ENCODE assay signal across 25 mouse cellular contexts in genomic region chr1:130728708-130729107, GRCm38 (mm10). TPM values are rescaled to one million over a fixed set of nuclear protein-coding genes. Genes with fewer than 3 reads are reported as not detected.
A peak's percentile ranks its signal among the peaks of the same experiment; 100 is the strongest.
DNase-seq lines count a peak whose midpoint lies in the region; ATAC-seq and TF ChIP-seq lines count a peak whose summit lies in the region.
"Had no signal": no experiment of that assay in that cellular context is flagged by ENCODE, and none has a peak within 500 bp of the region (broad histone marks: within the 10 kb centered on the region; RNA-seq: fewer than 3 reads in every experiment).

No protein-coding gene starts in this region.

- H3K27ac ChIP-seq in forebrain, embryonic 14.5 days (ENCODE audit: low read depth, low read length), result no peak overlapping the region
- H3K27ac ChIP-seq in forebrain, embryonic 12.5 days, result no peak overlapping the region
- H3K27ac ChIP-seq in layer of hippocampus, adult 2 months, result 0 out of 2 replicates have a peak overlapping the region, but pooled peaks have one; percentile 20
- peak overlapping the region; percentile 9; the same call in 1 of the 2 replicates for H3K27ac ChIP-seq in liver, embryonic 13.5 days
- no peak overlapping the region for H3K27ac ChIP-seq in liver, postnatal 0 days (ENCODE audit: low read depth)
- H3K27ac ChIP-seq: embryonic facial prominence, embryonic 13.5 days; forebrain, embryonic 13.5 days; gastrocnemius, adult 2 months; heart, embryonic 10.5 days; hindbrain, embryonic 12.5 days had no signal

- no peak overlapping the region for H3K4me2 ChIP-seq in forebrain, embryonic 14.5 days (ENCODE audit: low read length)
- no peak overlapping the region for H3K4me2 ChIP-seq in forebrain, embryonic 12.5 days
- H3K4me2 ChIP-seq in liver, embryonic 13.5 days, result no peak overlapping the region
- no peak overlapping the region for H3K4me2 ChIP-seq in liver, postnatal 0 days (ENCODE audit: low read depth, low read length)
- H3K4me2 ChIP-seq: embryonic facial prominence, embryonic 13.5 days; forebrain, embryonic 13.5 days; hindbrain, embryonic 12.5 days had no signal

- peak; percentile 19 for DNase-seq in forebrain, embryonic 14.5 days (ENCODE audit: low spot score)
- peak in 1 of 2 experiments; percentile 61 for DNase-seq in layer of hippocampus, adult 2 months (ENCODE audit: low spot score in 2 of 2)
- DNase-seq in layer of hippocampus, adult 11-12 months (ENCODE audit: low spot score), result no peak
- no peak for DNase-seq in liver, embryonic 13.5 days
- DNase-seq in liver, postnatal 0 days, result no peak
- peak; percentile 80 for DNase-seq in brain, adult 2 months (ENCODE audit: low read depth, low spot score)
- DNase-seq: adrenal gland, postnatal 10 days; B cell, adult 2 months; cerebellum, adult 18-20 months; cerebellum, adult 9-11 months; cerebellum, postnatal 36 days; gastrocnemius, adult 2 months; gastrocnemius, postnatal 25 days; heart, postnatal 10 days; heart, postnatal 4 days had no signal

- H3K27me3 ChIP-seq in forebrain, embryonic 14.5 days (replicated peaks; ENCODE audit: control insufficient read depth, insufficient read depth, low read length), result no peaks in the 10 kb centered on the region
- H3K27me3 ChIP-seq in forebrain, embryonic 12.5 days, result no peaks in the 10 kb centered on the region
- H3K27me3 ChIP-seq in liver, embryonic 13.5 days, result no peaks in the 10 kb centered on the region
- H3K27me3 ChIP-seq in liver, postnatal 0 days (ENCODE audit: insufficient read depth, low read length), result no peaks in the 10 kb centered on the region
- H3K27me3 ChIP-seq: embryonic facial prominence, embryonic 13.5 days; forebrain, embryonic 13.5 days; hindbrain, embryonic 12.5 days had no signal

- no peaks in the 10 kb centered on the region for H3K4me1 ChIP-seq in forebrain, embryonic 14.5 days (ENCODE audit: control insufficient read depth, insufficient read depth, low read length)
- peaks cover 7% of the 10 kb centered on the region for H3K4me1 ChIP-seq in forebrain, embryonic 12.5 days
- peaks cover 57% of the 10 kb centered on the region for H3K4me1 ChIP-seq in liver, embryonic 13.5 days (replicated peaks)
- peaks cover 27% of the 10 kb centered on the region for H3K4me1 ChIP-seq in liver, postnatal 0 days (ENCODE audit: insufficient read depth)

- H3K36me3 ChIP-seq in forebrain, embryonic 14.5 days (ENCODE audit: control insufficient read depth, insufficient read depth, low read length), result no peaks in the 10 kb centered on the region
- H3K36me3 ChIP-seq in forebrain, embryonic 12.5 days (replicated peaks), result no peaks in the 10 kb centered on the region
- peaks cover 3% of the 10 kb centered on the region; the same call in 1 of the 2 replicates for H3K36me3 ChIP-seq in liver, embryonic 13.5 days
- H3K36me3 ChIP-seq in liver, postnatal 0 days (replicated peaks; ENCODE audit: insufficient read depth, low read length), result no peaks in the 10 kb centered on the region
- H3K36me3 ChIP-seq: embryonic facial prominence, embryonic 13.5 days; heart, embryonic 10.5 days; hindbrain, embryonic 12.5 days had no signal

- no peak for TF ChIP-seq EP300 in liver, postnatal 0 days (IDR thresholded peaks at IDR 0.05; ENCODE audit: low read depth)

- H3K9ac ChIP-seq in forebrain, embryonic 14.5 days (ENCODE audit: low read length), result no peak overlapping the region
- no peak overlapping the region for H3K9ac ChIP-seq in forebrain, embryonic 12.5 days
- H3K9ac ChIP-seq in liver, embryonic 13.5 days, result no peak overlapping the region
- no peak overlapping the region for H3K9ac ChIP-seq in liver, postnatal 0 days (replicated peaks)
- H3K9ac ChIP-seq: embryonic facial prominence, embryonic 13.5 days; forebrain, embryonic 13.5 days; hindbrain, embryonic 12.5 days had no signal

- WGBS in forebrain, embryonic 14.5 days, result 89% methylated on average over 3 of the region's 3 CpGs
- 93% methylated on average over 3 of the region's 3 CpGs for WGBS in forebrain, embryonic 12.5 days
- WGBS in liver, embryonic 13.5 days (ENCODE audit: insufficient replicate concordance), result 86% methylated on average over 3 of the region's 3 CpGs
- WGBS in liver, postnatal 0 days (ENCODE audit: insufficient replicate concordance), result 86% methylated on average over 3 of the region's 3 CpGs

- H3K9me3 ChIP-seq in forebrain, embryonic 14.5 days (replicated peaks; ENCODE audit: control insufficient read depth, low read length), result no peaks in the 10 kb centered on the region
- H3K9me3 ChIP-seq in forebrain, embryonic 12.5 days, result no peaks in the 10 kb centered on the region
- no peaks in the 10 kb centered on the region for H3K9me3 ChIP-seq in liver, embryonic 13.5 days (replicated peaks)
- H3K9me3 ChIP-seq in liver, postnatal 0 days (ENCODE audit: low read length), result no peaks in the 10 kb centered on the region
- H3K9me3 ChIP-seq: embryonic facial prominence, embryonic 13.5 days; forebrain, embryonic 13.5 days; G1E; heart, embryonic 10.5 days; hindbrain, embryonic 12.5 days had no signal

- H3K4me3 ChIP-seq in forebrain, embryonic 14.5 days (ENCODE audit: low read depth, low read length), result no peak overlapping the region
- no peak overlapping the region for H3K4me3 ChIP-seq in forebrain, embryonic 12.5 days (replicated peaks)
- H3K4me3 ChIP-seq in layer of hippocampus, adult 2 months, result no peak overlapping the region
- no peak overlapping the region for H3K4me3 ChIP-seq in liver, embryonic 13.5 days (replicated peaks)
- no peak overlapping the region for H3K4me3 ChIP-seq in liver, postnatal 0 days (ENCODE audit: low read depth, low read length)
- H3K4me3 ChIP-seq: embryonic facial prominence, embryonic 13.5 days; forebrain, embryonic 13.5 days; gastrocnemius, adult 2 months; heart, embryonic 10.5 days; hindbrain, embryonic 12.5 days had no signal

- no peak for TF ChIP-seq CTCF in layer of hippocampus, adult 2 months (conservative IDR thresholded peaks at IDR 0.05)
- no peak for TF ChIP-seq CTCF in liver, postnatal 0 days (IDR thresholded peaks at IDR 0.05; ENCODE audit: low read depth)

- no peak for ATAC-seq in forebrain, embryonic 14.5 days
- no peak for ATAC-seq in forebrain, embryonic 12.5 days (ENCODE audit: low FRiP score)
- no peak for ATAC-seq in liver, embryonic 13.5 days (ENCODE audit: low read depth)
- ATAC-seq in liver, postnatal 0 days, result no peak
- ATAC-seq: CD4-positive, CD25-positive, alpha-beta regulatory T cell, adult 4 months; forebrain, embryonic 13.5 days; hindbrain, embryonic 16.5 days had no signal

RNA-seq across cellular contexts. Expression of gene Pfkfb2, which starts 0.3 kb away (rescaled TPM):
- polyA plus RNA-seq in forebrain, embryonic 14.5 days (2014; fragmentation: Nextera tagmentation; extraction: Ambion mirVana), result 17.8 and 23.2 TPM in 2 replicates
- 14.0 and 14.3 TPM in 2 replicates for polyA plus RNA-seq in forebrain, embryonic 12.5 days (2016; fragmentation: Nextera tagmentation; extraction: Ambion mirVana)
- 10 to 100 TPM; 45.6 to 51.7 TPM for total RNA-seq in layer of hippocampus, adult 2 months (2021)
- 4.5 and 5.4 TPM in 2 replicates for polyA plus RNA-seq in liver, embryonic 13.5 days (2015; fragmentation: Nextera tagmentation; extraction: Ambion mirVana)
- polyA plus RNA-seq in liver, postnatal 0 days (2015; fragmentation: Nextera tagmentation; extraction: Ambion mirVana), result 2.0 and 2.6 TPM in 2 replicates

RNA-seq across cellular contexts. Expression of gene AA986860, which starts 3.1 kb away (rescaled TPM):
- polyA plus RNA-seq in forebrain, embryonic 14.5 days (2014; fragmentation: Nextera tagmentation; extraction: Ambion mirVana), result 0.43 and 0.54 TPM in 2 replicates
- polyA plus RNA-seq in forebrain, embryonic 12.5 days (2016; fragmentation: Nextera tagmentation; extraction: Ambion mirVana), result 0.33 and 0.45 TPM in 2 replicates
- 1 to 10 TPM; 1.4 to 1.6 TPM for total RNA-seq in layer of hippocampus, adult 2 months (2021)
- polyA plus RNA-seq in liver, embryonic 13.5 days (2015; fragmentation: Nextera tagmentation; extraction: Ambion mirVana), result 6.2 and 8.3 TPM in 2 replicates
- 1.1 and 1.4 TPM in 2 replicates for polyA plus RNA-seq in liver, postnatal 0 days (2015; fragmentation: Nextera tagmentation; extraction: Ambion mirVana)

RNA-seq across cellular contexts. Expression of gene Yod1, which starts 11.6 kb away (rescaled TPM):
- 8.9 and 10.0 TPM in 2 replicates for polyA plus RNA-seq in forebrain, embryonic 14.5 days (2014; fragmentation: Nextera tagmentation; extraction: Ambion mirVana)
- 18.0 and 18.9 TPM in 2 replicates for polyA plus RNA-seq in forebrain, embryonic 12.5 days (2016; fragmentation: Nextera tagmentation; extraction: Ambion mirVana)
- 10 to 100 TPM; 17.9 to 18.0 TPM for total RNA-seq in layer of hippocampus, adult 2 months (2021)
- polyA plus RNA-seq in liver, embryonic 13.5 days (2015; fragmentation: Nextera tagmentation; extraction: Ambion mirVana), result 40.8 and 47.6 TPM in 2 replicates
- polyA plus RNA-seq in liver, postnatal 0 days (2015; fragmentation: Nextera tagmentation; extraction: Ambion mirVana), result 17.3 and 20.3 TPM in 2 replicates

RNA-seq across cellular contexts. Expression of gene Gm29427, which starts 13.1 kb away (rescaled TPM):
- not detected in 2 replicates for polyA plus RNA-seq in forebrain, embryonic 14.5 days (2014; fragmentation: Nextera tagmentation; extraction: Ambion mirVana)
- not detected in 2 replicates for polyA plus RNA-seq in forebrain, embryonic 12.5 days (2016; fragmentation: Nextera tagmentation; extraction: Ambion mirVana)
- not detected for total RNA-seq in layer of hippocampus, adult 2 months (2021)
- not detected in 2 replicates for polyA plus RNA-seq in liver, embryonic 13.5 days (2015; fragmentation: Nextera tagmentation; extraction: Ambion mirVana)
- 0.07 TPM in 1 of 2 replicates, not detected in the other for polyA plus RNA-seq in liver, postnatal 0 days (2015; fragmentation: Nextera tagmentation; extraction: Ambion mirVana)
- total RNA-seq: adrenal gland, postnatal 10 days; gastrocnemius, postnatal 25 days; granulocyte monocyte progenitor cell, adult 5-6 weeks; heart, postnatal 10 days; heart, postnatal 4 days had no signal
- polyA plus RNA-seq: CD4-positive, CD25-positive, alpha-beta regulatory T cell, adult 4 months; embryonic facial prominence, embryonic 13.5 days; forebrain, embryonic 13.5 days; G1E; heart, embryonic 10.5 days; heart, embryonic 14.5 days; hindbrain, embryonic 16.5 days had no signal

Comparison
In these comparisons a context has a peak if more than half of its experiments do, and no peak if none do; other contexts are left out.
1. H3K27ac ChIP-seq: peak in layer of hippocampus, adult 2 months (single experiment) and liver, embryonic 13.5 days (single experiment); none in forebrain, embryonic 14.5 days (single experiment), forebrain, embryonic 12.5 days (single experiment) and liver, postnatal 0 days (single experiment).
2. DNase-seq: peak in forebrain, embryonic 14.5 days (single experiment) and brain, adult 2 months (single experiment); none in layer of hippocampus, adult 11-12 months (single experiment), liver, embryonic 13.5 days (single experiment) and liver, postnatal 0 days (single experiment).